Mouse (Mus musculus) CH12.LX (cell line): ENCODE data around the gene Ncor2. TPM values are rescaled to one million over a fixed set of nuclear protein-coding genes. Genes with fewer than 3 reads are reported as not detected.
A peak's percentile ranks its signal among the peaks of the same experiment; 100 is the strongest.

ENCODE experiments used
- DNase-seq: peaks from one replicate; pipeline ENCODE4 v3.0.0-alpha.2; 2013; ENCODE audit errors: extremely low read depth
- H3K27ac ChIP-seq: 2 replicates; pipeline ENCODE4 v1.5.1; 2012; ENCODE audit warnings: low read depth, mild to moderate bottlenecking, control low read depth, moderate library complexity; ENCODE audit not compliant: insufficient read depth
- H3K27me3 ChIP-seq: replicated peaks from 2 replicates; pipeline ENCODE3; 2012; ENCODE audit warnings: inconsistent platforms
- H3K36me3 ChIP-seq, 2 experiments: replicated peaks in 1 of 2; 2 replicates each; pipeline versions ENCODE3 to v1.6.1; 2012; ENCODE audit warnings: inconsistent platforms in 1 of 2, low read length in 1 of 2, mild to moderate bottlenecking in 1 of 2, mixed read lengths in 1 of 2, moderate library complexity in 1 of 2; ENCODE audit not compliant: control insufficient read depth in 1 of 2, insufficient read depth in 1 of 2
- H3K4me1 ChIP-seq, 2 experiments: 2 replicates each; pipeline ENCODE4 v1.6.1; 2012; ENCODE audit warnings: inconsistent platforms in 1 of 2, moderate library complexity in 1 of 2; ENCODE audit not compliant: insufficient read depth in 2 of 2, control insufficient read depth in 1 of 2
- H3K4me2 ChIP-seq: 2 replicates; pipeline ENCODE4 v1.6.1; 2012; ENCODE audit warnings: low read depth, mild to moderate bottlenecking, control low read depth; ENCODE audit not compliant: poor library complexity, insufficient read depth, severe bottlenecking
- H3K4me3 ChIP-seq, 3 experiments: fragments of 150-350 bp in 1 of 3; sonication (generic) in 1 of 3; replicated peaks in 1 of 3; 2 replicates each; pipeline versions ENCODE3 to v1.5.1; 2011 to 2012; ENCODE audit warnings: low read depth in 2 of 3, low read length in 2 of 3, mild to moderate bottlenecking in 2 of 3, moderate library complexity in 2 of 3, control low read depth in 1 of 3, improper control_type of control experiment in 1 of 3, inconsistent platforms in 1 of 3, mixed read lengths in 1 of 3; ENCODE audit not compliant: poor library complexity in 1 of 3
- H3K79me2 ChIP-seq: replicated peaks from 2 replicates; pipeline ENCODE4 v1.6.1; 2012; ENCODE audit warnings: mild to moderate bottlenecking, moderate library complexity; ENCODE audit not compliant: control insufficient read depth, poor library complexity, insufficient read depth, severe bottlenecking; ENCODE audit errors: extremely low read depth
- H3K9ac ChIP-seq: 2 replicates; pipeline ENCODE4 v1.6.1; 2012; ENCODE audit warnings: low read depth, mild to moderate bottlenecking, control low read depth, moderate library complexity; ENCODE audit not compliant: insufficient read depth
- H3K9me3 ChIP-seq: replicated peaks from 2 replicates; pipeline ENCODE3; 2012; ENCODE audit warnings: low read length, inconsistent platforms, mixed read lengths
- BHLHE40 ChIP-seq: IDR thresholded peaks from 2 replicates; pipeline ENCODE4 v1.6.1; 2011; ENCODE audit warnings: mild to moderate bottlenecking, low read depth, low read length, improper control_type of control experiment
- CHD1 ChIP-seq: IDR thresholded peaks from 2 replicates; pipeline ENCODE4 v1.6.1; 2012; ENCODE audit warnings: low read depth, low read length, improper control_type of control experiment, inconsistent platforms
- CHD2 ChIP-seq: IDR thresholded peaks from 2 replicates; pipeline ENCODE4 v1.6.1; 2011; ENCODE audit warnings: low read length, improper control_type of control experiment
- CTCF ChIP-seq, 2 experiments: IDR thresholded peaks in 1 of 2; conservative IDR thresholded peaks in 1 of 2; 2 replicates each; pipeline ENCODE4 v1.5.1; 2011 to 2012; ENCODE audit warnings: low read depth in 2 of 2, low read length in 2 of 2, improper control_type of control experiment in 1 of 2, inconsistent platforms in 1 of 2, mild to moderate bottlenecking in 1 of 2, moderate library complexity in 1 of 2
- E2F4 ChIP-seq: IDR thresholded peaks from 2 replicates; pipeline ENCODE4 v1.6.1; 2011; ENCODE audit warnings: low read depth, low read length, improper control_type of control experiment; ENCODE audit not compliant: insufficient replicate concordance
- ELF1 ChIP-seq: IDR thresholded peaks from 2 replicates; pipeline ENCODE4 v1.6.1; 2014; ENCODE audit warnings: low read depth, mild to moderate bottlenecking, inconsistent platforms, low read length, improper control_type of control experiment
- ETS1 ChIP-seq: conservative IDR thresholded peaks from 2 replicates; pipeline ENCODE4 v1.6.1; 2012; ENCODE audit warnings: low read depth, mild to moderate bottlenecking, inconsistent platforms, low read length, improper control_type of control experiment, moderate library complexity
- GABPA ChIP-seq: IDR thresholded peaks from 2 replicates; pipeline ENCODE4 v1.6.1; 2012; ENCODE audit warnings: low read depth, low read length, improper control_type of control experiment, inconsistent platforms; ENCODE audit not compliant: insufficient replicate concordance
- HCFC1 ChIP-seq: IDR thresholded peaks from 2 replicates; pipeline ENCODE4 v1.6.1; 2012; ENCODE audit warnings: low read depth, mild to moderate bottlenecking, inconsistent platforms, low read length, improper control_type of control experiment
- IRF4 ChIP-seq: IDR thresholded peaks from 2 replicates; pipeline ENCODE4 v1.6.1; 2014; ENCODE audit warnings: low read depth, mild to moderate bottlenecking, inconsistent platforms, low read length, improper control_type of control experiment
- JUN ChIP-seq: IDR thresholded peaks from 2 replicates; pipeline ENCODE4 v1.6.1; 2011; ENCODE audit warnings: low read depth, mild to moderate bottlenecking, low read length, improper control_type of control experiment, moderate library complexity; ENCODE audit not compliant: insufficient read depth
- JUND ChIP-seq: conservative IDR thresholded peaks from 2 replicates; pipeline ENCODE4 v1.6.1; 2011; ENCODE audit warnings: low read depth, low read length, improper control_type of control experiment
- KAT2A ChIP-seq: IDR thresholded peaks from 2 replicates; pipeline ENCODE4 v1.6.1; 2012; ENCODE audit warnings: low read length, improper control_type of control experiment, inconsistent platforms; ENCODE audit not compliant: insufficient replicate concordance
- MAFK ChIP-seq: IDR thresholded peaks from 2 replicates; pipeline ENCODE4 v1.6.1; 2011; ENCODE audit warnings: low read length, improper control_type of control experiment; ENCODE audit not compliant: insufficient replicate concordance
- MAX ChIP-seq: IDR thresholded peaks from 2 replicates; pipeline ENCODE4 v1.6.1; 2011; ENCODE audit warnings: low read length, improper control_type of control experiment
- MEF2A ChIP-seq: IDR thresholded peaks from 2 replicates; pipeline ENCODE4 v1.6.1; 2014; ENCODE audit warnings: low read depth, mild to moderate bottlenecking, inconsistent platforms, low read length, improper control_type of control experiment, borderline replicate concordance
- MXI1 ChIP-seq: IDR thresholded peaks from 2 replicates; pipeline ENCODE4 v1.6.1; 2011; ENCODE audit warnings: mild to moderate bottlenecking, low read depth, low read length, improper control_type of control experiment
- MYC ChIP-seq: IDR thresholded peaks from 2 replicates; pipeline ENCODE4 v1.6.1; 2011; ENCODE audit warnings: low read depth, mild to moderate bottlenecking, improper control_type of control experiment, low read length
- NELFE ChIP-seq: IDR thresholded peaks from 2 replicates; pipeline ENCODE4 v1.6.1; 2011; ENCODE audit warnings: low read depth, low read length, improper control_type of control experiment
- PAX5 ChIP-seq: IDR thresholded peaks from 2 replicates; pipeline ENCODE4 v1.6.1; 2012; ENCODE audit warnings: low read length, inconsistent platforms, mixed read lengths
- POLR2A ChIP-seq: IDR thresholded peaks from 2 replicates; pipeline ENCODE4 v1.6.1; 2011; ENCODE audit warnings: low read depth, mild to moderate bottlenecking, improper control_type of control experiment, low read length
- RCOR1 ChIP-seq: conservative IDR thresholded peaks from 2 replicates; pipeline ENCODE4 v1.6.1; 2012; ENCODE audit warnings: low read depth, mild to moderate bottlenecking, inconsistent platforms, low read length, improper control_type of control experiment
- SIN3A ChIP-seq: IDR thresholded peaks from 2 replicates; pipeline ENCODE4 v1.6.1; 2012; ENCODE audit warnings: low read length, improper control_type of control experiment, inconsistent platforms
- SMC3 ChIP-seq: IDR thresholded peaks from 2 replicates; pipeline ENCODE4 v1.6.1; 2011; ENCODE audit warnings: low read depth, low read length, improper control_type of control experiment
- TBP ChIP-seq: conservative IDR thresholded peaks from 2 replicates; pipeline ENCODE4 v1.6.1; 2011; ENCODE audit warnings: low read depth, low read length, improper control_type of control experiment
- UBTF ChIP-seq: IDR thresholded peaks from 2 replicates; pipeline ENCODE4 v1.6.1; 2012; ENCODE audit warnings: low read depth, mild to moderate bottlenecking, inconsistent platforms, low read length, improper control_type of control experiment, moderate library complexity
- USF1 ChIP-seq: IDR thresholded peaks from 2 replicates; pipeline ENCODE4 v1.6.1; 2014; ENCODE audit warnings: low read depth, mild to moderate bottlenecking, inconsistent platforms, low read length, improper control_type of control experiment
- ZKSCAN1 ChIP-seq: IDR thresholded peaks from 2 replicates; pipeline ENCODE4 v1.6.1; 2012; ENCODE audit warnings: low read depth, inconsistent platforms, low read length, improper control_type of control experiment, borderline replicate concordance
- ZMIZ1 ChIP-seq: IDR thresholded peaks from 2 replicates; pipeline ENCODE4 v1.6.1; 2012; ENCODE audit warnings: low read depth, mild to moderate bottlenecking, inconsistent platforms, low read length, improper control_type of control experiment
- ZNF384 ChIP-seq: IDR thresholded peaks from 2 replicates; pipeline ENCODE4 v1.6.1; 2012; ENCODE audit warnings: low read depth, low read length, improper control_type of control experiment, inconsistent platforms
- dilution Hi-C: fragments of 300-500 bp; cut with MboI; formaldehyde crosslinking; loops from 2 replicates; pipeline ENCODE4 v1.14.3; 2020; ENCODE audit warnings: low sequenced_read_pairs; ENCODE audit not compliant: extremely low pct_unique_long_range_greater_than_20kb, extremely low pct_ligation_motif_present
- in situ Hi-C: fragments of 300-500 bp; cut with MboI; formaldehyde crosslinking; loops from 3 replicates; pipeline ENCODE4 v1.14.3; 2019; ENCODE audit warnings: low sequenced_read_pairs, low pct_ligation_motif_present, low pct_unique_long_range_greater_than_20kb, mixed read lengths
- polyA plus RNA-seq: library from polyadenylated mRNA; unstranded; fragments of >175 nt; gene quantifications from 2 replicates; pipeline ENCODE4 v1.2.1, GENCODE M21; 2012; ENCODE audit warnings: low read depth; ENCODE audit not compliant: insufficient read length
- total RNA-seq, 2 experiments: library from RNA; depleted of rRNA; stranded (reverse); fragments of 300-350 nt in 1 of 2; fragments of >200 nt in 1 of 2; gene quantifications; 2 replicates each; pipeline ENCODE4 v1.2.3; 2012 to 2014

Gene Ncor2
- total and polyA plus RNA-seq, 3 experiments = 3.9 to 44.7 (median 10.8) TPM

- Histone ChIP-seq H3K9ac (peak overlapping the region; percentile 11; the same call in 1 of the 2 replicates), H3K79me2 (0 out of 2 replicates have a peak, but pooled peaks cover 8% of the 10 kb centered on the region), H3K4me3 (peak overlapping the region in 1 of 3 experiments; percentile 48), H3K36me3 (peaks cover 0 to 53% of the 10 kb centered on the region in 2 experiments), H3K27me3 (no peaks in the 10 kb centered on the region), H3K4me2 (peak overlapping the region; percentile 82), H3K27ac (peak overlapping the region; percentile 68; the same call in 1 of the 2 replicates), H3K9me3 (no peaks in the 10 kb centered on the region), H3K4me1 (peaks cover 36 to 84% of the 10 kb centered on the region in 2 experiments)
- in situ Hi-C loops = no loop called here
- no peak for DNase-seq
- TF ChIP-seq JUN = no peak
- TF ChIP-seq MAFK = no peak
- peak; percentile 67 for TF ChIP-seq MYC
- peak; percentile 33; the same call in 1 of the 2 replicates for TF ChIP-seq POLR2A
- TF ChIP-seq ETS1 = no peak
- 0 out of 2 replicates have a peak, but pooled peaks have one; percentile 23 for TF ChIP-seq MEF2A
- no peak for TF ChIP-seq UBTF
- no peak for TF ChIP-seq RCOR1
- TF ChIP-seq MXI1 = peak; percentile 80
- dilution Hi-C loops = no loop called here
Observed at GRCm38 (mm10) chr5:125159293-125159692, 19.7 kb downstream of the Ncor2 start.

- Histone ChIP-seq H3K9me3 (no peaks in the 10 kb centered on the region), H3K79me2 (peaks cover 8% of the 10 kb centered on the region; the same call in 1 of the 2 replicates), H3K4me1 (peaks cover 38 to 85% of the 10 kb centered on the region in 2 experiments), H3K4me2 (peak overlapping the region; percentile 82), H3K4me3 (peak overlapping the region; percentile 28 to 48 (median 36)), H3K27me3 (no peaks in the 10 kb centered on the region), H3K9ac (peak overlapping the region; percentile 11; the same call in 1 of the 2 replicates), H3K27ac (peak overlapping the region; percentile 68), H3K36me3 (peaks cover 0 to 48% of the 10 kb centered on the region in 2 experiments)
- DNase-seq = peak; percentile 70
- dilution Hi-C loops = no loop called here
- in situ Hi-C loops = no loop called here
- TF ChIP-seq KAT2A = no peak
- 0 out of 2 replicates have a peak, but pooled peaks have one; percentile 15 for TF ChIP-seq MAX
- peak; percentile 80; the same call in 1 of the 2 replicates for TF ChIP-seq MEF2A
- no peak for TF ChIP-seq CHD2
- peak; percentile 56 for TF ChIP-seq IRF4
- peak; percentile 34; the same call in 1 of the 2 replicates for TF ChIP-seq USF1
- no peak for TF ChIP-seq MYC
- peak; percentile 88 for TF ChIP-seq BHLHE40
- no peak for TF ChIP-seq NELFE
- no peak for TF ChIP-seq JUND
- no peak for TF ChIP-seq CTCF (conservative IDR thresholded peaks at IDR 0.05 in 1 of 2, IDR thresholded peaks at IDR 0.05 in 1 of 2; ENCODE audit: low read depth in 2 of 2, low read length in 2 of 2)
- no peak for TF ChIP-seq E2F4
- peak; percentile 47; the same call in 1 of the 2 replicates for TF ChIP-seq CHD1
- peak; percentile 46; the same call in 1 of the 2 replicates for TF ChIP-seq ZMIZ1
- TF ChIP-seq ZNF384 = no peak
- peak; percentile 95 for TF ChIP-seq ETS1
- TF ChIP-seq POLR2A = peak; percentile 55
- TF ChIP-seq SMC3 = no peak
- no peak; the same call in 1 of the 2 replicates for TF ChIP-seq ELF1
- TF ChIP-seq SIN3A = peak; percentile 82
- TF ChIP-seq ZKSCAN1 = no peak
- no peak for TF ChIP-seq TBP
- no peak; the same call in 1 of the 2 replicates for TF ChIP-seq HCFC1
- no peak for TF ChIP-seq GABPA
- no peak for TF ChIP-seq PAX5
Observed at GRCm38 (mm10) chr5:125158232-125158961, 20.6 kb downstream of the Ncor2 start.
